Mouse (Mus musculus): ENCODE measurements around the gene Krtap4-13.
"Not testable (repeated sequence)": the region's sequence is repeated elsewhere in the genome, so short reads cannot be mapped to it uniquely, and the experiment has no call there.

The Krtap4-13 gene

GRCm38 (mm10) chr11:99809792-99810191, at the start of gene Krtap4-13:
Gene Krtap4-13 (minus strand): TSS chr11:99809892.
- in situ Hi-C loops (cut with MboI, MseI): not testable (repeated sequence)

- in situ Hi-C loops (cut with MboI, MseI): no loop called here
Observed at GRCm38 (mm10) chr11:99858761-99859160, 49.1 kb upstream of the Krtap4-13 start.

- in situ Hi-C loops (cut with MboI, MseI): no loop called here
Observed at GRCm38 (mm10) chr11:99857617-99858016, 47.9 kb upstream of the Krtap4-13 start, which contains the start of gene Gm11568. Gene Gm11568 (plus strand): TSS chr11:99857917.

GRCm38 (mm10) chr11:99854121-99854520, 44.4 kb upstream of the Krtap4-13 start:
- in situ Hi-C loops (cut with MboI, MseI): no loop called here

- in situ Hi-C loops (cut with MboI, MseI): no loop called here
Observed at GRCm38 (mm10) chr11:99851508-99851907, 41.8 kb upstream of the Krtap4-13 start, which contains the start of gene Krtap4-16. Gene Krtap4-16 (minus strand): TSS chr11:99851608.

GRCm38 (mm10) chr11:99846746-99847145, 37.1 kb upstream of the Krtap4-13 start:
- in situ Hi-C loops (cut with MboI, MseI): no loop called here

- in situ Hi-C loops (cut with MboI, MseI): no loop called here
Observed at GRCm38 (mm10) chr11:99842185-99842584, 32.5 kb upstream of the Krtap4-13 start.

- in situ Hi-C loops (cut with MboI, MseI): no loop called here
Observed at GRCm38 (mm10) chr11:99837966-99838365, 28.3 kb upstream of the Krtap4-13 start, which contains the start of gene 2300003K06Rik. Gene 2300003K06Rik (minus strand): TSS chr11:99838066.

- in situ Hi-C loops (cut with MboI, MseI): not testable (repeated sequence)
Observed at GRCm38 (mm10) chr11:99815566-99815965, 5.9 kb upstream of the Krtap4-13 start, which contains the start of gene Gm11564. Gene Gm11564 (minus strand): TSS chr11:99815666.

- in situ Hi-C loops (cut with MboI, MseI): not testable (repeated sequence)
Observed at GRCm38 (mm10) chr11:99804346-99804745, 5.3 kb downstream of the Krtap4-13 start, which contains the start of gene Gm11554. Gene Gm11554 (minus strand): TSS chr11:99804446.

GRCm38 (mm10) chr11:99798832-99799231, 10.9 kb downstream of the Krtap4-13 start, which contains the start of gene Gm11569:
Gene Gm11569 (minus strand): TSS chr11:99798932.
- in situ Hi-C loops (cut with MboI, MseI): not testable (repeated sequence)

GRCm38 (mm10) chr11:99793367-99793766, 16.3 kb downstream of the Krtap4-13 start, which contains the start of gene Gm11596:
Gene Gm11596 (minus strand): TSS chr11:99793467.
- in situ Hi-C loops (cut with MboI, MseI): no loop called here

GRCm38 (mm10) chr11:99784900-99785299, 24.8 kb downstream of the Krtap4-13 start, which contains the start of gene Krtap4-9:
Gene Krtap4-9 (plus strand): TSS chr11:99785200.
- in situ Hi-C loops (cut with MboI, MseI): not testable (repeated sequence)

- in situ Hi-C loops (cut with MboI, MseI): no loop called here
Observed at GRCm38 (mm10) chr11:99780604-99781003, 29.1 kb downstream of the Krtap4-13 start, which contains the start of gene Krtap4-8. Gene Krtap4-8 (minus strand): TSS chr11:99780704.

GRCm38 (mm10) chr11:99778401-99778800, 31.3 kb downstream of the Krtap4-13 start:
- in situ Hi-C loops (cut with MboI, MseI): no loop called here

- in situ Hi-C loops (cut with MboI, MseI): not testable (repeated sequence)
Observed at GRCm38 (mm10) chr11:99772813-99773212, 36.9 kb downstream of the Krtap4-13 start, which contains the start of gene Gm11595. Gene Gm11595 (minus strand): TSS chr11:99772913.

GRCm38 (mm10) chr11:99768410-99768809, 41.3 kb downstream of the Krtap4-13 start:
- in situ Hi-C loops (cut with MboI, MseI): no loop called here
